Mouse (Mus musculus): ENCODE results near the gene 6430550D23Rik.

The 6430550D23Rik gene

GRCm38 (mm10) chr2:156007888-156008532 is at the start of gene 6430550D23Rik, which contains the start of gene Ergic3:
Gene 6430550D23Rik, minus strand, starts transcription at chr2:156007977.
Gene Ergic3, plus strand, starts transcription at chr2:156008045.
- peak; percentile 99 for DNase-seq (ENCODE audit: low spot score)

DNA sequence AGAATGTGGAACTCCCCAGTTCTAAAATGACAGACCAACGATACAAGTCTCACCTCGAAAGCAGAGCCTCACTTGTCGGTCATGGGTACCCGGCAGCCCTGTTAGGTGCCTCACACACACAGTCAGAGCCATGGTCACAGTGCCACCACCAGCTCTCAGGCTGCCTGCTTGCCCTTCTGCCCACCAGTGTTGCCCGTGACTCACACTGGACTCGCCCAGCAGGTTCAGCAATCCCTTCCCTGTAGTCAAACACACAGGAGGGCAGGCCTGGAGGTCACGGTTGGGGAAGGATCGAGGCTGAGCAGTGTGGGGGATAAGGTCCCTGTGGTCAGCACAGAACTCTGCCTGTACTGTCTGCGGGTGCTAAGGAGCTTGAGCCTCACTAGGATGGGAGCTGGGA is 45.0 kb upstream of the 6430550D23Rik start, which contains the start of gene Fer1l4:
Gene Fer1l4, minus strand, starts transcription at position 132 of the 400 bp plus-strand sequence.
- DNase-seq (ENCODE audit: low spot score) = no peak

DNA sequence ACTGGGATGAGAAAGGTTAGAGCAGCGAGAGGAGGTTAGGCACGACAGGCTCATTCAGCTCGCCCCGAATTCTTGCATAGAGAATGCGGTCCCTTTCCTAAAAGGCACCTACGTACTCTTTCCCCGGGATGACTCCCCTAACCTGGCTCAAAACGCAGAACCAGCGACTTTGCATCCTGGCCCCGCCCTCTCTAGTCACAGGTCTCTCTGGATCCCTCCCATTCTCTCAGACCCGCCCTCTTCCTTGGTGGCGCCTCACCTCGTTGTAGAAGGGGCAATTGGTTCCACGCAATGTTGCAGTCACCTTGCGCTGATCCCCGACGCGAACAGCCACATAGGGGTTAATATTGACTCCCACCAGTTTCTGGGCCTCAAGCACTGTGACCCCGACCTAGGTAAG is 40.2 kb upstream of the 6430550D23Rik start:
- DNase-seq (ENCODE audit: low spot score) = no peak

DNA sequence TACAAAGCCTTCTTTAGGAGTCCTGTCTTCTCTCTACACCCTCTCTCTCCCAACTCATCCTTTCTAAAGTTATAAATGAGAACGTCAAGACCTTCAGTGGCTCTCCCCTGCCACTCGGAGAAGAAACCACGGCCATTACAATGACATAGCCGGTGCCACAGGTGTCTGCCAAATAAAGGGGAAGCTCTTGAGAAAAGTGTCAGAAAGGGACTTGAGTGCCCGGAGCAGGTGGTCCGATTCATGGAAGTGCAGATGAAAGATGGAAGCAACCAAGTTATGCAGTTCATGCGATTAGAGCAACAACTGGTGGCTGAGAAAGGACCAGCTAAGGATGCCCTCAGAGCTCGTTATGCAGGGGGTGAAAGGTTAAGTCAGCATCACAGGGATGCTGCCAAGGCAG is 35.1 kb upstream of the 6430550D23Rik start:
- no peak for DNase-seq (ENCODE audit: low spot score)

GRCm38 (mm10) chr2:156039390-156039789 is 31.6 kb upstream of the 6430550D23Rik start:
- DNase-seq (ENCODE audit: low spot score) = no peak

GRCm38 (mm10) chr2:156025482-156025881 is 17.7 kb upstream of the 6430550D23Rik start:
- DNase-seq (ENCODE audit: low spot score) = no peak

DNA sequence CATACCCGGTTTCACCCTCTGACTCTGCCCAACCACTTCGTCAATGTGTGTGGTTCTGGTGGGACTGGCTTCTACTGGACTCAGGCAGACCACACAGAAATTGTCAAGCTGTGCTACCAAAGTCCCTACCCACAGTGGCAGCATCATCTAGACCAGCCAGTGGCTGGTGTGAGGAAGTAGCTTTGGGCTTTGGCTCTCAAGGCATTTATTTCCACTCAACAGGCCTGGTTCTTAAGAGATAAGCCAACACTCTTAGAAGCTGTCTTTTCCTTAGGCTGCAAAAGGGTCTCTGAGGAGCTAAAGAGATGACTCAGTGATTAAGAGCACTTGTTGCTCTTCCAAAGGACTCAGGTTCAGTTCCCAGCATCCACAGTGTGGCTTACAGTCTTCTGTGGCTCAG is 14.0 kb upstream of the 6430550D23Rik start:
- DNase-seq (ENCODE audit: low spot score) = no peak

DNA sequence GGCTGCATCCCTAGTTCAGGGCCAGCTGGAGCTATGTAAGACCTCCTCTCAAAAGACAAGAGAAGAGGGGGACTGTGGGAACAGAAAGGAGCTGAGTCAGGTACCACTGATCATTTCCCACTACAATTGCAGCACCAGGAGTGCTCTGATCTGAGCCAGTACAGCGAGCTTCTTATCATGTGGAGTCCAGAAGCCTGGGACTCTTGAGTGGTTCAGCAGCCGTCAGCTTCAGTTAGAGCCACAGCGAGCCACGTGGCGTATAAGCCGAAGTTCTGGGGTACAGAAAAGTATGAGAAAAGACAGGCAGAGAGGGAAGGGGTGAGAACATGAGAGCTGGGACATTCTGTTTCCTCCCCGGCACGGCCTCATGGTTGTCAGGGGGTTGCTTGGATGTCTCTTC is 13.4 kb upstream of the 6430550D23Rik start:
- no peak for DNase-seq (ENCODE audit: low spot score)

DNA sequence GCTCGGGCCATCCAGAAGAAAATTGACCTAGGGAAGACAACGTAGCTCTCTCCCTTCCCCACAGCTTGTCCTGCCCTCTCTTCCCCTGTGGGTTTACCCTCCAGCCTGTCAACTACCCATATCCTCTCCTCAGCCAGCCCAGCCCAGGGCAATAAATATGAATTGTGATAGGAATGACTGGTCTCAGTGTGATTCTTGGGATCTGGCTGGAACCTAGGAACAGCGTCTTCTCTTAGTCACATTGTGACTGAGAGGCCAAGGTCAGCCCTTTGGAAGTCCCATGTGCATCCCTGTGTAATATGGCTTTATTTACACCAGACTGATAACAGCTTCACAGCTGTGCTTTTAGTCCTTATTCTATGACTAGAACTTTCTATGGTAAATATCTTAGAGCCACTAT is 10.3 kb upstream of the 6430550D23Rik start:
- DNase-seq (ENCODE audit: low spot score) = no peak

- DNase-seq (ENCODE audit: low spot score) = no peak
Observed at GRCm38 (mm10) chr2:156005393-156005792, 2.4 kb downstream of the 6430550D23Rik start.

GRCm38 (mm10) chr2:155991863-155992321 is 15.9 kb downstream of the 6430550D23Rik start:
- peak; percentile 67 for DNase-seq (ENCODE audit: low spot score)

DNA sequence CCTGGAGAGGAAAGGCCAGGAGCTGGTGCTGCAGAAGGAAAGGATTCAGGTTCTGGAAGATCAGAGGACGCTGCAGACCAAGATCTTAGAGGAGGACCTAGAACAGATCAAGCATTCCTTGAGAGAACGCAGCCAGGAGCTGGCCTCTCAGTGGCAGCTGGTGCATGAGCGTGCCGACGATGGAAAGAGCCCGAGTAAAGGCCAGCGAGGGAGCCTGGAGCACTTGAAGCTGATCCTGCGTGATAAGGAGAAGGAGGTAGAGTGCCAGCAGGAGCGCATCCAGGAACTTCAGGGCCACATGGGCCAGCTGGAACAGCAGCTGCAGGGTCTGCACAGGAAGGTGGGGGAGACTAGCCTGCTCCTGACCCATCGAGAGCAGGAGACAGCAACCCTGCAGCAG is 16.6 kb downstream of the 6430550D23Rik start:
- no peak for DNase-seq (ENCODE audit: low spot score)

GRCm38 (mm10) chr2:155989085-155989484 is 18.7 kb downstream of the 6430550D23Rik start:
- DNase-seq (ENCODE audit: low spot score) = no peak

- DNase-seq (ENCODE audit: low spot score) = no peak
Observed at GRCm38 (mm10) chr2:155987131-155987530, 20.6 kb downstream of the 6430550D23Rik start.

DNA sequence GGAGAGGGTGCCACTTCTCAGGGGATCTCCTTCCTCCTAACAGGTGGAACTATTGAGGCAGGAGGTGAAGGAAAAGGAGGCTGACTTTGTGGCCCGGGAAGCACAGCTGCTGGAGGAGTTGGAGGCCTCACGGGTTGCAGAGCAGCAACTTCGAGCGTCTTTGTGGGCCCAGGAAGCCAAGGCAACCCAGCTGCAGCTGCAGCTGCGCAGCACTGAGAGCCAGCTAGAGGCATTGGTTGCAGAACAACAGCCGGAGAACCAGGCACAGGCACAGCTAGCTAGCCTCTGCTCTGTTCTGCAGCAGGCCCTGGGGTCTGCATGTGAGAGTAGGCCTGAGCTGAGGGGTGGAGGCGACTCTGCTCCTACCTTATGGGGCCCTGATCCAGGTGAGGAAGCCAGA is 22.0 kb downstream of the 6430550D23Rik start:
- no peak for DNase-seq (ENCODE audit: low spot score)

GRCm38 (mm10) chr2:155979328-155979991 is 28.3 kb downstream of the 6430550D23Rik start:
- no peak for DNase-seq (ENCODE audit: low spot score)

DNA sequence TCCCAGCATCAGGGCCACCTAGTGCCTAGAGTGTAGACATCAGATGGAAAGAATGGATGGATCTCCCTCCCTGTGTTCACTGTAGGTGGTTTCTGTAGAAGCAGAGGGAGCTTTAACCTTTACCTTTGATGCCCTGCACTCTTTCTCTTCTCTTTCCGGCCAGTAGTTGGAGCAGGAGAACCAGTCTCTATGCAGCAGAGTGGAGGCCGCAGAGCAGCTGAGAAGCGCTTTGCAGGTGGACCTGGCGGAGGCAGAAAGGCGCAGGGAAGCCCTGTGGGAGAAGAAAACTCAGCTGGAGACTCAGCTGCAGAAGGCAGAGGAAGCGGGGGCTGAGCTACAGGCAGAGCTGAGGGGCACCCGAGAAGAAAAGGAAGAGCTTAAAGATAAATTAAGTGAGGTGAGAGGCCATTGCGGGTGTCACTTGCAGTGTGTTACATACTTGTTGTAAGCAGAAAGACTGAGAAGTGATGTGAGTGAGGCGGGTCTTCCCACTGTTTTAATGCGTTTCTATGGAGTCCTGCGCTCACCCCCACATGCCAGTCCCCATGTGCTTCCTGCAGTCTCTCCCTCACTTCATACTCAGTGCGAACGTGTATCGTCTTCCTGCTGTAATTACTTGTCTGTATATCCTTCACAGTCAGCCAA is 33.6 kb downstream of the 6430550D23Rik start:
- no peak for DNase-seq (ENCODE audit: low spot score)

DNA sequence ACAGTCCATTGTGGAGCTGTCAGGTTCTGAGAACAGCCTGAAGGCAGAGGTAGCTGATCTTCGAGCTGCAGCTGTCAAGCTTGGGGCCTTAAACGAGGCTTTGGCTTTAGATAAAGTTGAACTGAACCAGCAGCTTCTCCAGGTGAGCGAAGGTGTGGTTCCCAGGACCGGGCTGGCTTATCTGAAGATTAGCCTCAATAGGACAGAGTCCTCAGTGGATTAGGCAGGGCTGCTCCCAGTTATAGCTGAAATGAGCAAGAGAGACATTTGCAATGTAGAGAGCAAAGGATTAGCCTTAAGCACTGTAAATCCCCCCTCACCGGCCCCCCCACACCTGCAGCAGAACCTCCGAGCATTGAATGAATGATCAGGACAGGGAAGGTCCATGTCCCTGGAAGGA is 34.4 kb downstream of the 6430550D23Rik start:
- DNase-seq (ENCODE audit: low spot score) = no peak

DNA sequence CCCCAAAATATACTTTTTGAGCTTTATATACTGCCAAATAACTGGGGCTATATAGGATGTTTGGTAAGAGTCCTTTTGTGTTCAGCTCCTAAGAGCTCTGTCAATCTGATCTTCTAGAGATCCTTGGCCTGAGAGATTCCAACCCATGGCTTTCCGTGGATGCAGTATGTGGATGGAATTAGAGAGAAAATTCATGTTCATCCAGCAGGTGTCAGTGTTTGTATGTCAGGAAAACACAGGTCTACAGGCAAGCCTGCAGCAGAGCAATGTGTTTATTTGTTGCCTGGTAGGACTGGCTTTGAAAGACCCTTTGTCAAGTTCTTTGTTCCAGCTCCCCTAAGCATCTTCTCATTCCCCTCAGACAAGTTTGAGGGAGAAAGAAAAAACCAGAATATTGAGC is 44.8 kb downstream of the 6430550D23Rik start:
- no peak for DNase-seq (ENCODE audit: low spot score)

GRCm38 (mm10) chr2:155961862-155962261 is 45.9 kb downstream of the 6430550D23Rik start:
- no peak for DNase-seq (ENCODE audit: low spot score)

DNA sequence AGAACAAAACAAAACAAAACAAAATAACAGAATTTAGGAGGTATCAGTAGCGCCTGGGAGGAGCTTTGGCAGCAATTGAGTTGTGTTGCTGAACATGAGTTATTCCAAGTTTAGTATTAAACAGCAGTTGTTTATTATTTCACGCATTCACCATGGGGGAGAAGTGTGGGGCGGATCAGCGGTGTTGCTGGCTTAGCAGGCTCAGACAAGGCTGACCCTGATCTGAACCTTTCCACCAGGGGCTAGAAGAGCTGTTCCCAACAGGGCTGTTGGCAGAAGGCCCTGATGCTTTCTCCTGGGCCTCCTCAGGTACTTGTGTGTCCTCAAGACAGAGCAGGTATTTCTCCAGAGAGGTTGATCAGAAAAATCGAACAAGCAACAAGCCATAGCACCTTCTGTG is 47.8 kb downstream of the 6430550D23Rik start:
- no peak for DNase-seq (ENCODE audit: low spot score)

DNA sequence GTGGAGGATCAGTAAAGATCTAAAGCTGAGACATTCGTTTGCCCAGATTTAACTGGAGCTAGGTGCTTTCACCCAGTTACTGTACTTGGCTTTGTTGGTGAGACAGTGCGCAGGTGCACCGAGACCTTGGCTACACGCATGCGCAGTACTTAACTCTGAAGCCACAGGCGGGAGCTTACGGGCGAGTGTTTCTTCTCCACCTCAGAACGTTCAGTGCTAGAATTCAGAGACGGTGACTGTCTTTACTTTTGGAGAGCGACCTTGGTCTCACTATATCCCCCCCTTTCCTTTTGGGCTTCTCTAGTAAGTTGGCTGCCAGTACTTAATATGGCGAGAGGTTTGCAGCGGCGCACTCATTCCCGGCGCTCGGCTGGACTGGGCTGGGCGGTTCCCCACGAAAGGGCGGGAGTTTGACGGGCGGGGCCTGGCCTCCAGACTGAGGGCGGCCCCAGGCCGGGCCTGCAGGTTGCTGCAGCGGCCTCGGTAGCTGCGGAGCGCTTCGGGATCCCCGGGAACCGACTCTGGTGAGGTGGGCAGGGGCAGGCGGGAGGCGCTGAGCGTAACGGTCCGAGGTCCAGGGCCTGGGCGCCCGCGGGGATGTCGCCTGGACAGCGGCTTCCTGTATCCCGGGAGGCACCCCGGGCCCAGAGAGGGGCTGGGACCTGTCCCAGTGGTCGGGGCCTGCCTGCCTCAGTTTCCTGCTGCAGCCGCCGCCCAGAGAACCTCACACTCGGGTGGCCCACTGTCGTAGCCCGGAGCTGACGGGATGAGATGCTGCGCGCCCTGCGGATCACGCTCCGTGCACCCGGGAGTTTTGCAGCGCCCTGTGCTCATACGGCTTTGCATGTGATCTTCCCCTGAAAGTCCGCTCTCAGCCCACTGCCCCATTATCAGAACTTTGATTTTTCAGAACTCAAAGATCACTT is 51.4 kb downstream of the 6430550D23Rik start, which contains the start of gene Cep250:
Gene Cep250, plus strand, starts transcription at position 325 of the 926 bp plus-strand sequence.
- peak; percentile 92 for DNase-seq (ENCODE audit: low spot score)

Measured in testis, postnatal 10 days (tissue).